Mouse (Mus musculus) mature B cell (primary cell): Measurements from ENCODE around the gene Kars.

ENCODE experiments used
- in situ Hi-C: fragments of 300-500 bp; cut with MboI; formaldehyde crosslinking; loops from 2 replicates; pipeline ENCODE4 v1.14.3; 2019

Kars gene

DNA sequence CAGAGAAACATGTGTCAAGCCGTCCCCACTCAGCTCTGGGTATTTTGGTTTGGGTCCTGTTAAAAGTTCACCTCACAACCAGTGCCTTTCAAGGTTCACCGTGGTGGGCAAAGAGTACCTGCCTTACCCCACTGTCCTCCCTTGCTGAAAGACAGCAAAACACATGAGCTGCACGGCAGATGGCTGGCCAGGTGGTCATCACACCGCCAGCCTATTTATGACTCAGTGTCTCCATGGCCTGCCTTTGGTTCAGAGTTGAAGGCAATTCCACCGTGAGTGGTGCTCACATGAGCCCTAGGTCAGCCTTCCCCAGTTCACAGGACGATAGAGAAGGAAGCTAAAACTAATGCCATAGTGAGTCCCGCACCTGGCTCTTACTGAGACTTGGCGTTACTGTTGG is 63.2 kb downstream of the Kars start:
- in situ Hi-C loops, result no loop called here

DNA sequence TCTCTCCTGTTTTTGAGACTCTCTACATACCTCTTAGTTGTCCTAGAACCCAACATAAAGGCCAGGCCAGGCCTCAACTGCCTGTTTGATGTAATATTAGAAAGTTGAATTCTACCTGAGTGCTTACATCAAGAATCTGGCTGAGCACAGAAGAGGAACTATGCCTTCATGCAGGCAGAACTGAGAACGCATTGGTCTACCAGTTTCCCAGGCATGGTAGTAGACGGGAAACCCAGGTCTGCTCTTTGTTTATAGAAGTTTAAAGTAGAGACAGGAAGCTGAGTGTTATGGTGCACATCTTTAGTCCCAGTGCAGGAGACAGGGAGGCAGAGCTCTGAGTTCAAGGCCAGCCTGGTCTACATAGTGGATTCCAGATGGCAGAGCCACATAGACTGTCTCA is 64.0 kb downstream of the Kars start:
- in situ Hi-C loops, result no loop called here

GRCm38 (mm10) chr8:111943544-111943943 is 67.6 kb downstream of the Kars start:
- in situ Hi-C loops, result no loop called here
